Mouse (Mus musculus): ENCODE data around the gene Atp5g1. TPM values are rescaled to one million over a fixed set of nuclear protein-coding genes. Genes with fewer than 3 reads are reported as not detected.

The Atp5g1 gene
- total and polyA plus RNA-seq, 2 experiments from 2014 or later = 348 to 925 TPM

DNA sequence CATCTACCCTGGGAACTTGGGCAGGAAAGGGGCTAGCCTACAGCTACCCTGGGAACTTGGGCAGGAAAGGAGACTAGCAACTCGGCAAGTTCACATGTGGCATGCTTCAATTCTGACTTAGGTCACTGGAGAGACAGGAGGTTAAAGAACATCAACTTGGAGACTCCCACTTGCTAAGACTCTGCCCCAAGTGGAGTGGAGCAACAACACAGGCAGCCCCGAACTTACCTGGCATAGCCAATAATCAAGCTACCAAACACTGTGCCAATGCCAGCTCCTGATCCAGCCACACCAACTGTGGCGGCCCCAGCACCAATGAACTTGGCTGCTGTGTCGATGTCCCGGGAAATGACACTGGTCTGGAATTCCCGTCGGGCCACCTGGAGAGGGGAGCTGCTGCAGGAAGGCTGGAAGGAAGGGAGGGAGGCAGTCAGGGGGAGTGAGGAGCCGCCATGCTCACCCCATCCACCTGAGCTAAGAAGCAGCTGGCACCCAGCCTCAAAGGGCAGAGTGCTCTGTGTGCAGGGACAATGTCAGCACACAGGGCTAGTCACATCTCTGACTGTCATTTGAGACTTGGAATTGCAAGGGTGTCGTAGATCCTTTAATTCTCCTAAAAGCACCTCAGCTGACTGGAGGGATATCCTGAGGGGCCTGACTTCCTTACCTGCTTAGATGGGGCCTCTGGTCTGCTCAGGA, 2.0 kb downstream of the Atp5g1 start:
- ATAC-seq (no peak), DNase-seq (no peak)
- no peak for TF ChIP-seq CTCF (IDR thresholded peaks at IDR 0.05; ENCODE audit: low read depth)
- H3K9me3 ChIP-seq (ENCODE audit: low read length) = no peaks in the 10 kb centered on the region
- H3K36me3 ChIP-seq (ENCODE audit: insufficient read depth) = peaks cover 8% of the 10 kb centered on the region
- peaks cover 10% of the 10 kb centered on the region for H3K4me1 ChIP-seq (ENCODE audit: insufficient read depth)
- H3K27ac ChIP-seq (ENCODE audit: low read depth, low read length) = no peak overlapping the region
- no peak overlapping the region for H3K4me2 ChIP-seq (ENCODE audit: low read depth)
- no peak overlapping the region for H3K9ac ChIP-seq
- H3K27me3 ChIP-seq (ENCODE audit: insufficient read depth, low read length) = no peaks in the 10 kb centered on the region
- 85% methylated on average over 7 of the region's 9 CpGs for WGBS
- no peak overlapping the region for H3K4me3 ChIP-seq (ENCODE audit: low read depth, low read length)

DNA sequence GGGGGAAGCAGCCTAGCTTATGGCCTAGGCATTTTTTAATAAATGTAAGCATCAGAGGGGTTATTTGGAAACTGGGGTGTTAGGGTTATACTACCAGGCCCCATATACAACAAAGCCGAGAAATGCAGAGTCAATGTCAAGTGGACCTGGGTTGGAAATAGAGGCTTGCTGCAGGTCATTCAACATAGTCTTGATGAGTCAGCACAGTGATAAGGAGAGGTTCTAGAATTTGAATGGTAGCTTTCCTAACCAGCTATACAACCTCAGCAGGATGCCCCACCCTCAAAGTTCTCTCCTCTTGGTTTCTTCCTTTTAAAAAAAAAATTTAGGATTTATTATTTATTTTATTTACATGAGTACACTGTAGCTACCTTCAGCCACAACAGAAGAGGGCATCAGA, 4.5 kb downstream of the Atp5g1 start:
- no peak for ATAC-seq
- no peak overlapping the region for H3K4me2 ChIP-seq (ENCODE audit: low read depth)
- TF ChIP-seq CTCF (IDR thresholded peaks at IDR 0.05; ENCODE audit: low read depth) = no peak
- no peaks in the 10 kb centered on the region for H3K27me3 ChIP-seq (ENCODE audit: insufficient read depth, low read length)
- H3K36me3 ChIP-seq (ENCODE audit: insufficient read depth) = peaks cover 8% of the 10 kb centered on the region
- no peak overlapping the region for H3K4me3 ChIP-seq (ENCODE audit: low read depth, low read length)
- no peak for DNase-seq
- peaks cover 10% of the 10 kb centered on the region for H3K4me1 ChIP-seq (ENCODE audit: insufficient read depth)
- 89% methylated on average over 1 of the region's 1 CpGs for WGBS
- H3K27ac ChIP-seq (ENCODE audit: low read depth, low read length) = no peak overlapping the region
- H3K9me3 ChIP-seq (ENCODE audit: low read length) = no peaks in the 10 kb centered on the region
- no peak overlapping the region for H3K9ac ChIP-seq

DNA sequence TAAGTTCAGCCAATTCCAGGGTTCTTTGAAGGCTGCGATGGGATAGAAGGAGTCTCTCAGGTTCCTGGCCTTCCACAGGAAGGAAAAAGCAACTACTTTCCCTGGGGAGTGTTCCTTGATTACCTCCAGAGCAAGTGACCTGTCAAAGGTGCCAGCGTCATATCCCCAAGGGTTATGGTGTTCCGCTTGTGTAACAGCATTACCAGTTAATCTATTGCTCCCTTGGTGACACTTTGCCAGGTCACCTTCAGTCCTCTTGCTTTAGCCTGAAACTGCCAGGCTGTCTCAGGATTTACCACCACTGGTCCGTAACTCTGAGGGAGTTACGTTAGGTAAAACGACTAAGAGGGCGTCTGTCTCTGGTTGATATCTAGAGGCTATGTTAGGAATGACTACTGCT, 5.1 kb downstream of the Atp5g1 start:
- Histone ChIP-seq H3K9ac (no peak overlapping the region), H3K4me2 (ENCODE audit: low read depth) (no peak overlapping the region), H3K4me1 (ENCODE audit: insufficient read depth) (peaks cover 14% of the 10 kb centered on the region), H3K9me3 (ENCODE audit: low read length) (no peaks in the 10 kb centered on the region), H3K4me3 (ENCODE audit: low read depth, low read length) (no peak overlapping the region), H3K27me3 (ENCODE audit: insufficient read depth, low read length) (no peaks in the 10 kb centered on the region), H3K36me3 (ENCODE audit: insufficient read depth) (peaks cover 8% of the 10 kb centered on the region), H3K27ac (ENCODE audit: low read depth, low read length) (no peak overlapping the region)
- DNase-seq (no peak), ATAC-seq (no peak)
- no peak for TF ChIP-seq CTCF (IDR thresholded peaks at IDR 0.05; ENCODE audit: low read depth)
- 97% methylated on average over 7 of the region's 7 CpGs for WGBS

DNA sequence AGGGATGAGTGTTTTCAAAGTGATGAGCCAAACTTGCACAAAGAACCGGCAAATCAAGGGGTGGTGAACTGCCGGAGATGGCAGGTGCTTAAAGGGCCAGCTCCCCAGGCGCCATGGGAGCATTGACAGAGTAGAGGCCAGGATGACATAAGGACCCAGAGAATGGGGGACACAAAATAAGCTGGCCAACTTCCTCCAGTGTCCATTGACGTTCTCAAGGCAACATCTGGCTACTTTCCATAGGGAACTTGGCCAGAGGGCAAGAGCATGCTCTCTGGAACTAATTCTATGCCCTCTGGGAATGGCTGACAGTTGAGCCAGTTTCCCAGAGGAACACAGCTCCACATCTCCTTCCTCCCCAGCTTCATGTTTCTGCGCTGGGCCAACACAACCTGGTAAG, 7.2 kb downstream of the Atp5g1 start:
- H3K4me1 ChIP-seq (ENCODE audit: insufficient read depth) = peaks cover 9% of the 10 kb centered on the region; the same call in 1 of the 2 replicates
- no peak for DNase-seq
- H3K36me3 ChIP-seq (ENCODE audit: insufficient read depth) = peaks cover 8% of the 10 kb centered on the region
- WGBS = 60% methylated on average over 5 of the region's 5 CpGs
- H3K27me3 ChIP-seq (ENCODE audit: insufficient read depth, low read length) = no peaks in the 10 kb centered on the region
- no peak overlapping the region for H3K4me3 ChIP-seq (ENCODE audit: low read depth, low read length)
- ATAC-seq = no peak
- no peak overlapping the region for H3K27ac ChIP-seq (ENCODE audit: low read depth, low read length)
- H3K9ac ChIP-seq = no peak overlapping the region
- H3K9me3 ChIP-seq (ENCODE audit: low read length) = no peaks in the 10 kb centered on the region
- TF ChIP-seq CTCF (IDR thresholded peaks at IDR 0.05; ENCODE audit: low read depth) = no peak
- H3K4me2 ChIP-seq (ENCODE audit: low read depth) = no peak overlapping the region

DNA sequence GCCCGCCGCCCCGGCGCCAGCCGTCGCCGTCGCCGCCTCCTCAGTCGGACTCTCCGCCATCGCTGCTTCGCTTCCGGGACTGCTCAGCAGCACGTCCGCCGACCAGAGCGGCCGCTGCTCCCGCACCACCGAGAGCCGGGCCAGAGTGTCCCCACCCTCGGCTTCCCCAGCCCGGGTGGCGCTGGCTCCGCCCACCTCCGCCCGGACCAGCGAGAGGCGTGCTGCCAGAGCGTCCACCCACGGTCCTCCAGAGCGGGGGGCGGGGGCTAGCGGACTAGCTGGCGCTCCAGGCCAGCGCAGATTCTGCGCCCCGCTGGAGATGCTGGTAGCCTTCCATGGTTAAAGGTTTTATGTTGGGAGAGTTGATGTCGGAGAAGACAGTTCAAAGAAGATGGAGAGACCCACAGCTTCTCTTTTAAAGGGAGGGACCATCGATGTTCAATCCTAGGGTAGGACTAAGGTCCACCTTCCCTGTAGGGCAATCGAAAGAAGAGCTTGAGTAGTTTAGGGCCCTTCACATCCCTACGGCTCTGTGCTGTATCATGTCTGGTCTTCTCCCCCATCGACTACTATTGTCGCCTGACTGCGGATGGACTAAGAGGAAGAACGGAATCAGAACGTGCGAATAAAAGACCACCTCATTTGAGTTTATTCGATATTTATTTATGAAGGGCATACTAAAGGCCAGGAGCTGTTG, 10.1 kb downstream of the Atp5g1 start, which contains the start of gene Ube2z:
Gene Ube2z (minus strand): TSS at position 174 of the 697 bp plus-strand sequence.
- WGBS = 5% methylated on average over 42 of the region's 50 CpGs
- peaks cover 7% of the 10 kb centered on the region for H3K36me3 ChIP-seq (ENCODE audit: insufficient read depth)

DNA sequence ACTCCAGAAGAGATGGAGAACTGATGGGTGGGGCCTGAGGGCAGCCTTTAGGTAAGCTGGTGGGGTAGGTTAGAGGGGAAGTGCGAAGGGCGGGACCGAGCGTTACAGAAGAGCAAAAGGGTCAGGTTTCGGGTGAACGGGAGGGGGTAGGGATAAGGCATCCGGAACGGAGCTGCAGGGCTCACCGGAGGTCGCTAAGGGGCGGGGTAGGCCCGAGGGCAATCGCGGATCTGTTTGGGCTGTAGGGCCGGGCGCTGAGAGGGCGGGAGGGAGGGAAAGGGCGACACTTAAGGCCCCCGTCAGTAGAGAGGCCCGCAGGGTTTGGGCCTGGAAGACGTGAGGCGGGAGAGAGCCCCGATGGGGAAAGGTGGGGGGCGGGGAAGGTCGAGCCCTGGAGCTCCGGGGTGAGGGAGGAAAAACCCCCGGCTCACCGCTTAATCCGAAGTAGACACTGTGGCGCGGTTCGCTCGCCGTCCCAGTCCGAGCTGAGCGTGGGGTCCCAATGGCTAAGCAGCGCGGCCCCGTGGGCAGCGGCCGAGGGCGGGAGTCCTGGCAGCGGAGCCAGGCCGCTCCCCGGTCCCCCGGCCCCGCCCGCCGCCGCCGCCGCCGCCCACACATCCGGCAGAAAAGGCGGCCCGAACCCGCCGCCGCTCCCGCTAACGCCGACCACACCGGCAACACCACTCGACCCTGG, 10.8 kb downstream of the Atp5g1 start:
- Histone ChIP-seq H3K4me1 (ENCODE audit: insufficient read depth) (peaks cover 9% of the 10 kb centered on the region; the same call in 1 of the 2 replicates), H3K27me3 (ENCODE audit: insufficient read depth, low read length) (no peaks in the 10 kb centered on the region), H3K9me3 (ENCODE audit: low read length) (no peaks in the 10 kb centered on the region), H3K4me3 (ENCODE audit: low read depth, low read length) (peak overlapping the region; percentile 94), H3K27ac (ENCODE audit: low read depth, low read length) (peak overlapping the region; percentile 86), H3K4me2 (ENCODE audit: low read depth) (peak overlapping the region; percentile 80), H3K9ac (peak overlapping the region; percentile 89), H3K36me3 (ENCODE audit: insufficient read depth) (peaks cover 9% of the 10 kb centered on the region; the same call in 1 of the 2 replicates)
- 1% methylated on average over 33 of the region's 64 CpGs for WGBS
- peak; percentile 42 for ATAC-seq
- TF ChIP-seq CTCF (IDR thresholded peaks at IDR 0.05; ENCODE audit: low read depth) = 0 out of 2 replicates have a peak, but pooled peaks have one; percentile 2
- DNase-seq = no peak

More for the DNA sequence above, 10.1 kb downstream of the Atp5g1 start, which contains the start of gene Ube2z:
- TF ChIP-seq CTCF (IDR thresholded peaks at IDR 0.05; ENCODE audit: low read depth) = peak; percentile 46
- Histone ChIP-seq H3K9ac (peak within 1 kb of the TSS; percentile 89), H3K9me3 (ENCODE audit: low read length) (no peaks in the 10 kb centered on the region), H3K27me3 (ENCODE audit: insufficient read depth, low read length) (no peaks in the 10 kb centered on the region), H3K4me2 (ENCODE audit: low read depth) (peak within 1 kb of the TSS; percentile 80), H3K4me1 (ENCODE audit: insufficient read depth) (peaks cover 9% of the 10 kb centered on the region; the same call in 1 of the 2 replicates), H3K4me3 (ENCODE audit: low read depth, low read length) (peak within 1 kb of the TSS; percentile 94), H3K27ac (ENCODE audit: low read depth, low read length) (peak within 1 kb of the TSS; percentile 86)
- ATAC-seq = peak; percentile 99
- DNase-seq = peak; percentile 97

Measured in forebrain, postnatal 0 days (tissue).